Mouse (Mus musculus): ENCODE measurements around the gene Faim.

Gene Faim

GRCm38 (mm10) chr9:99048724-99049250, 62.6 kb downstream of the Faim start:
- DNase-seq (ENCODE audit: low read depth, low spot score), result no peak

- no peak for DNase-seq (ENCODE audit: low read depth, low spot score)
These were observed 63.6 kb downstream of the Faim start for GRCm38 (mm10) chr9:99049760-99050159.

All from R1 (cell line).